Mouse (Mus musculus) bone marrow macrophage, adult 2 months (primary cell): ENCODE results near the gene Alox15. TPM values are rescaled to one million over a fixed set of nuclear protein-coding genes. Genes with fewer than 3 reads are reported as not detected.

Source experiments
- H3K27ac ChIP-seq: 2 replicates; pipeline ENCODE4 v1.5.1; 2012; ENCODE audit warnings: low read depth, low read length; ENCODE audit not compliant: insufficient read depth
- H3K4me1 ChIP-seq: 2 replicates; pipeline ENCODE4 v1.6.1; 2012; ENCODE audit warnings: low read length; ENCODE audit not compliant: control insufficient read depth, insufficient read depth
- H3K4me3 ChIP-seq: 2 replicates; pipeline ENCODE4 v1.5.1; 2012; ENCODE audit warnings: mild to moderate bottlenecking, low read length, moderate library complexity; ENCODE audit not compliant: insufficient read depth
- CTCF ChIP-seq: IDR thresholded peaks from 2 replicates; pipeline ENCODE4 v1.5.1; 2012; ENCODE audit warnings: low read depth, mild to moderate bottlenecking, low read length, moderate library complexity
- POLR2A ChIP-seq: IDR thresholded peaks from 2 replicates; pipeline ENCODE4 v1.6.1; 2012; ENCODE audit warnings: mild to moderate bottlenecking, low read depth, low read length, borderline replicate concordance
- polyA plus RNA-seq: library from polyadenylated mRNA; stranded (reverse); fragments of >200 nt; gene quantifications from 2 replicates; pipeline ENCODE4 v1.2.4, GENCODE M21; 2012; ENCODE audit not compliant: missing spikeins, insufficient read depth, insufficient read length

The Alox15 gene
- polyA plus RNA-seq, 1 experiment = 0.46 TPM

DNA sequence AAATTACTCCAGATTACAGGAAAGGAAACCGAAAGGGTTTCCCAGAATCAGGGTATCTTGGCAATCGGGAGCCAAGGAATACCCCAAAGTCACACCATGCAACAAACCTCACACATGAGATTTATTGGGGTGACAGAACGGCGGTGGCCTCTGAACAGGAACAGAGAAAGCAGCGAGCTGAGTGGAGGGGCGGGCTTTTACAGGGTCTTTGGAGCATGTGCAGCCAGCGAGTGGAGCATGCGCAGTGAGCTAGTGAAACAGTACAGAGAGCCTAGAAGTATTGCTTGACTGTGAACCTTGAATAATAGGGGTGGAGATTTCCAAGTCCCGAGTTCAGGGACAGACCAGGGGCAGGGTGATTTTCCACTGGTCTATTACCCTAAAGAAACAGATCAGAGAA, 3.2 kb downstream of the Alox15 start:
- no peak overlapping the region for H3K4me3 ChIP-seq
- TF ChIP-seq POLR2A (no peak), CTCF (no peak)
- H3K4me1 ChIP-seq = no peaks in the 10 kb centered on the region; the same call in 1 of the 2 replicates
- no peak overlapping the region for H3K27ac ChIP-seq

DNA sequence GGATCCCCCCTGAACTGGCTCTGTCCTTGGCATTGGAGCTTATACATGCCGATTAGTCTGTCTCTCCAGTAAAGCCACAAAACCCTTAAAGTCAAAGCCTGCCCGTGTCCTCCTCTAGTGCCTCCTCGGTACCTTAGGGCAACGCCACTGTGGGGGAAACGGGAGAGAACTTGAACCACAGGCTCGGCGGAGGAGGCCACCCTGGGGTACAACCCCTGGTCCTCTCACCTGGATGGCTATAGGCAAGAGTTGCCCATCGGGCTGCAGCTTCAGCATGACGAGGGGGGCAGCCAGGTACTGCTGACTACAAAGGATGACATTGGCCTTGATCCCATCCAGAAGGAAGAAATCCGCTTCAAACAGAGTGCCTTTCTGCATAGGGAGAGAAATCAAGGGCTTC, 4.0 kb downstream of the Alox15 start:
- TF ChIP-seq POLR2A = no peak
- no peak for TF ChIP-seq CTCF
- H3K4me3 ChIP-seq = no peak overlapping the region
- no peaks in the 10 kb centered on the region; the same call in 1 of the 2 replicates for H3K4me1 ChIP-seq
- H3K27ac ChIP-seq = no peak overlapping the region

GRCm38 (mm10) chr11:70345546-70345945, 6.3 kb downstream of the Alox15 start:
- Histone ChIP-seq H3K4me3 (no peak overlapping the region), H3K4me1 (no peaks in the 10 kb centered on the region), H3K27ac (no peak overlapping the region)
- TF ChIP-seq CTCF (no peak), POLR2A (no peak)

GRCm38 (mm10) chr11:70345061-70345460, 6.8 kb downstream of the Alox15 start:
- no peak for TF ChIP-seq POLR2A
- TF ChIP-seq CTCF = no peak
- Histone ChIP-seq H3K27ac (no peak overlapping the region), H3K4me3 (no peak overlapping the region), H3K4me1 (no peaks in the 10 kb centered on the region)

DNA sequence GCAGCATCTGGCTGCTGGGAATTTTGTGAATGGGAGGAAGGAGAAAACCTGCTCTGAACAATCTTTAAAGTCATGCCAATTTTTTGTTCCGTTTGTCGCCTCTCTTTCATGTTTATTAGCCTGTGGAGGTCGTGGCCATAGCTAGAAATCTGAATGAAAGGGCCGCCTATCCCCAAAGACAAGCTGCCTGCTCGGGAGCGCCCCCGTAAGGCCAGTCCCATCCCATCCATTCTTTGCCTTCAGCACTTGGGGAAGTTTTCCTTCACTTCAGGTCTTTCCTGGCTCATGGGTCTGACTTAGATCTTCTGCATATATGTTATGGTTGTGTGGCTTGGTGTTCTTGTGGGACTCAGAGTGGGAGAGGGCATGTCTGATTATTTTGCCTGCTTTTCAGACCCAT, 12.3 kb downstream of the Alox15 start:
- TF ChIP-seq POLR2A = no peak
- no peak for TF ChIP-seq CTCF
- Histone ChIP-seq H3K4me3 (no peak overlapping the region), H3K4me1 (0 out of 2 replicates have a peak, but pooled peaks cover 2% of the 10 kb centered on the region), H3K27ac (no peak overlapping the region)

- TF ChIP-seq CTCF = no peak
- TF ChIP-seq POLR2A = no peak
- no peak overlapping the region for H3K27ac ChIP-seq
- H3K4me1 ChIP-seq = 0 out of 2 replicates have a peak, but pooled peaks cover 2% of the 10 kb centered on the region
- no peak overlapping the region for H3K4me3 ChIP-seq
Measured at GRCm38 (mm10) chr11:70334477-70334876, 17.4 kb downstream of the Alox15 start.

DNA sequence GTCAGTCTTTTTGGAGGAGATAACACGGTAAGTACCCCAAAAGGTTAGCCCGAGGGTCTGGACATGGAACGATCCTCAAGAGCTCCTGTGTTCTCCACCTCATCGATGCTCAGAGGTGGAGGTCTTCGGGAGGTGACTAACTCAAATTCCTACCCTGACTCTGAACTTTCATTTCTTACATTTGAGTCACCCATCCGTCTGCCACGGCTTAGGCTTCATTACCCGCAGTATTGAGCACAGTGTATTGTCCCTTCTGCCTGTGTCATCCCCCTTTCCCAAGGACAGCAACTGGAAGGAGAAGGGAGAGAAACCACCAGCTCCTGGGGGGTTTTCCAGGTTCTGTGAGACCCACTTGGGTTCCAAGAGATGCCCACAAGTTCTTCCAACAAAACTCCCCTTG, 27.1 kb downstream of the Alox15 start:
- TF ChIP-seq CTCF (no peak), POLR2A (no peak)
- H3K4me3 ChIP-seq = no peak overlapping the region
- no peaks in the 10 kb centered on the region for H3K4me1 ChIP-seq
- no peak overlapping the region for H3K27ac ChIP-seq

DNA sequence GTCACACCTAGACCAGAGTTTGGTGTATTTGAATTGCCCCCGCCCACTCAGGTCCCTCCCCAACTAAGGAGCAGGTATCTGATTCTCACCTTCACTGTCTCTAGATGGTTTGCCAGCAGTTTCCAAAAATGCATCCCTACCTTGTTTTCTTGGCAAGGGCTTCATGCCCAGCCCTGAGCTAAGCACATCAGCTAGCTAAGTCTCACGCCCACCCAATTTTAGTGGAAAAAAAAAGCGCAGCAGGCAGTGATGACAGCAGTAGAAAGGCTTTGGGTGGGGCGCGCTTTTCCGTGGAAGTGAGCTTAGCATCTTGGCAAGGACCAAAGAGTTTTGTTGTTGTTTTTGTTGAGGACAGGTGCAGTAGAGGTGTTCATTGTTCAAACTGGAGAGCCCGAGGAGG, 29.3 kb downstream of the Alox15 start, which contains the start of gene Alox12e:
Alox12e (minus strand) TSS at position 101 of the 400 bp plus-strand sequence.
- TF ChIP-seq POLR2A (no peak), CTCF (no peak)
- Histone ChIP-seq H3K4me1 (no peaks in the 10 kb centered on the region), H3K27ac (no peak within 1 kb of the TSS), H3K4me3 (no peak within 1 kb of the TSS)

DNA sequence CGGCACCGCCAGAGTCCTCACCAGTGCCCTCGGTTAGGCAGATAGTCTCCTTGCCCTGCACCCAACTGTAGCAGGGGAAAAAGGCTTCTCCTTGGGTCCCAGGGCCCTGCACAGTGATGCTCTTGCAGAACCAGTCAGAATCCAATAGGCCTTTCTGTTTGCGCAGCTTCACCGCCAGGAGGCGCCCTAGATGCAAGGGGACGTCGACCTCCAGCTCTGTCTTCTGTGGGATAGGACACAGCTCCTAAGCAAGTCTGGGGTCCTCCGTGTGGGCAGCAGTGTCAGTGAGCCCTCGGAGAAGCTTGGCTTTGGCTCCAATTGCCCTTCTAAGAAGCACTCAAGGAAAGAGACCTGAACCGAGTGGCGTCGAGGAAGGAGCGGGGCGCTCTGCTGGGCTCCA, 30.2 kb downstream of the Alox15 start:
- Histone ChIP-seq H3K4me1 (no peaks in the 10 kb centered on the region), H3K27ac (no peak overlapping the region), H3K4me3 (no peak overlapping the region)
- no peak for TF ChIP-seq POLR2A
- TF ChIP-seq CTCF = peak; percentile 97

GRCm38 (mm10) chr11:70319614-70320013, 32.2 kb downstream of the Alox15 start:
- no peak overlapping the region for H3K27ac ChIP-seq
- H3K4me3 ChIP-seq = no peak overlapping the region
- H3K4me1 ChIP-seq = no peaks in the 10 kb centered on the region
- no peak for TF ChIP-seq POLR2A
- TF ChIP-seq CTCF = no peak

DNA sequence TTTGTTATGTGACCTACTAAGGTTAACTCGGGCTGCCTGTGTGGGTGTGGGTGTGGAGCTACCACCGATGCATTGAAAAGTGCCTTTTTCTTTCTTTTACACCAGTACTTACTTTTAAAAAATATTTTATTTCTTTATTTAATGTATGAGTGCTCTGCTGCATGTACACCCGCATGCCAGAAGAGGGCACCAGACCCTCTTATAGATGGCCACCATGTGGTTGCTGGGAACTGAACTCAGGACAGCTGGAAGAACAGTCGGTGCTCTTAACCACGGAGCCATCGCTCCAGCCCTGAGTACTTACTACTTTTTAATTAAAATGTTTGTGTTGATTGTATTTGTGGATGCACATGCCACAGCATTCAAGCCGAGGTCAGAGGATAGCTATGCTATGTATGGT, 38.0 kb downstream of the Alox15 start:
- TF ChIP-seq POLR2A (no peak), CTCF (peak; percentile 81)
- Histone ChIP-seq H3K4me3 (no peak overlapping the region), H3K4me1 (no peaks in the 10 kb centered on the region), H3K27ac (no peak overlapping the region)
